Mouse (Mus musculus) cerebellum, adult 2 months (tissue): ENCODE data around the gene Gm21188.
"Not testable (repeated sequence)": the region's sequence is repeated elsewhere in the genome, so short reads cannot be mapped to it uniquely, and the experiment has no call there.

ENCODE experiments used
- CTCF ChIP-seq: fragments of 200-500 bp; IDR thresholded peaks from 2 replicates; pipeline ENCODE4 v1.5.1; 2011; ENCODE audit warnings: low read depth, mild to moderate bottlenecking, control low read depth, low read length, moderate library complexity, borderline replicate concordance; ENCODE audit not compliant: insufficient read depth
- POLR2A ChIP-seq: fragments of 200-500 bp; IDR thresholded peaks from 2 replicates; pipeline ENCODE4 v1.6.1; 2011; ENCODE audit warnings: low read length, control low read depth, borderline replicate concordance; ENCODE audit not compliant: insufficient read depth

- TF ChIP-seq CTCF, POLR2A: not testable (repeated sequence)
Observed at GRCm38 (mm10) chr13:120062903-120063302, 10.9 kb upstream of the Gm21188 start.
